Mouse (Mus musculus) ES-Bruce4 (cell line): ENCODE results near the gene Atp5s. TPM values are rescaled to one million over a fixed set of nuclear protein-coding genes. Genes with fewer than 3 reads are reported as not detected.
A peak's percentile ranks its signal among the peaks of the same experiment; 100 is the strongest.

ENCODE experiments used
- H3K27ac ChIP-seq: 2 replicates; pipeline ENCODE4 v1.5.1; 2012; ENCODE audit warnings: low read length, inconsistent platforms; ENCODE audit not compliant: insufficient read depth
- H3K27me3 ChIP-seq: 2 replicates; pipeline ENCODE4 v1.6.1; 2012; ENCODE audit warnings: mild to moderate bottlenecking, low read length, inconsistent platforms; ENCODE audit not compliant: control insufficient read depth, poor library complexity, insufficient read depth, severe bottlenecking
- H3K36me3 ChIP-seq: 2 replicates; pipeline ENCODE4 v1.6.1; 2012; ENCODE audit warnings: inconsistent platforms, mild to moderate bottlenecking, low read length, moderate library complexity; ENCODE audit not compliant: control insufficient read depth, poor library complexity, insufficient read depth, severe bottlenecking
- H3K4me1 ChIP-seq: one replicate; pipeline ENCODE4 v1.8.1; 2011; ENCODE audit warnings: low read length; ENCODE audit not compliant: control insufficient read depth, insufficient read depth
- H3K4me3 ChIP-seq: 2 replicates; pipeline ENCODE4 v1.5.1; 2011; ENCODE audit warnings: low read depth, mild to moderate bottlenecking, low read length
- H3K9ac ChIP-seq: 2 replicates; pipeline ENCODE4 v1.6.1; 2012; ENCODE audit warnings: low read depth, mild to moderate bottlenecking, inconsistent platforms; ENCODE audit not compliant: poor library complexity, severe bottlenecking
- H3K9me3 ChIP-seq: replicated peaks from 2 replicates; pipeline ENCODE4 v1.6.1; 2012; ENCODE audit warnings: mild to moderate bottlenecking, low read length, inconsistent platforms; ENCODE audit not compliant: control insufficient read depth, poor library complexity, insufficient read depth, severe bottlenecking
- CTCF ChIP-seq: IDR thresholded peaks from one replicate; pipeline ENCODE4 v1.8.1; 2011; ENCODE audit warnings: low read depth, low read length
- EP300 ChIP-seq: IDR thresholded peaks from 2 replicates; pipeline ENCODE4 v1.6.1; 2011; ENCODE audit warnings: low read depth, low read length; ENCODE audit not compliant: insufficient read depth
- POLR2A ChIP-seq: IDR thresholded peaks from one replicate; pipeline ENCODE4 v1.8.1; 2011; ENCODE audit warnings: low read length; ENCODE audit not compliant: insufficient read depth
- polyA plus RNA-seq: library from polyadenylated mRNA; stranded (reverse); fragments of >200 nt; gene quantifications from 2 replicates; pipeline ENCODE4 v1.2.4, GENCODE M21; 2011; ENCODE audit warnings: low read depth; ENCODE audit not compliant: missing spikeins, insufficient read depth, insufficient read length

The Atp5s gene
- polyA plus RNA-seq, 1 experiment, result 28.4 TPM

GRCm38 (mm10) chr12:69781480-69781879 lies 56.7 kb downstream of the Atp5s start:
- no peak overlapping the region for H3K4me3 ChIP-seq
- no peaks in the 10 kb centered on the region for H3K36me3 ChIP-seq
- H3K27me3 ChIP-seq, result no peaks in the 10 kb centered on the region
- peaks cover 2% of the 10 kb centered on the region for H3K4me1 ChIP-seq
- no peak overlapping the region for H3K27ac ChIP-seq
- H3K9ac ChIP-seq, result no peak overlapping the region
- no peaks in the 10 kb centered on the region for H3K9me3 ChIP-seq
- TF ChIP-seq EP300, result no peak
- no peak for TF ChIP-seq CTCF
- TF ChIP-seq POLR2A, result no peak

GRCm38 (mm10) chr12:69781935-69782650 lies 57.3 kb downstream of the Atp5s start:
- no peaks in the 10 kb centered on the region for H3K27me3 ChIP-seq
- H3K36me3 ChIP-seq, result no peaks in the 10 kb centered on the region
- no peak overlapping the region for H3K27ac ChIP-seq
- TF ChIP-seq POLR2A, result no peak
- TF ChIP-seq CTCF, result no peak
- no peak for TF ChIP-seq EP300
- H3K4me3 ChIP-seq, result no peak overlapping the region
- H3K9me3 ChIP-seq, result no peaks in the 10 kb centered on the region
- H3K4me1 ChIP-seq, result peaks cover 2% of the 10 kb centered on the region
- no peak overlapping the region for H3K9ac ChIP-seq

GRCm38 (mm10) chr12:69783247-69784025 lies 58.7 kb downstream of the Atp5s start:
- no peaks in the 10 kb centered on the region for H3K9me3 ChIP-seq
- H3K36me3 ChIP-seq, result no peaks in the 10 kb centered on the region
- H3K27ac ChIP-seq, result no peak overlapping the region
- H3K4me1 ChIP-seq, result peaks cover 2% of the 10 kb centered on the region
- no peak for TF ChIP-seq EP300
- no peak for TF ChIP-seq POLR2A
- no peaks in the 10 kb centered on the region for H3K27me3 ChIP-seq
- H3K9ac ChIP-seq, result no peak overlapping the region
- no peak overlapping the region for H3K4me3 ChIP-seq

GRCm38 (mm10) chr12:69785471-69785870 lies 60.7 kb downstream of the Atp5s start:
- no peak overlapping the region for H3K4me3 ChIP-seq
- no peaks in the 10 kb centered on the region for H3K27me3 ChIP-seq
- no peaks in the 10 kb centered on the region for H3K36me3 ChIP-seq
- no peak overlapping the region for H3K27ac ChIP-seq
- no peak for TF ChIP-seq CTCF
- no peak for TF ChIP-seq EP300
- TF ChIP-seq POLR2A, result no peak
- peaks cover 2% of the 10 kb centered on the region for H3K4me1 ChIP-seq
- H3K9me3 ChIP-seq, result no peaks in the 10 kb centered on the region
- H3K9ac ChIP-seq, result no peak overlapping the region

GRCm38 (mm10) chr12:69788380-69788779 lies 63.6 kb downstream of the Atp5s start:
- Histone ChIP-seq H3K9me3 (no peaks in the 10 kb centered on the region), H3K27me3 (no peaks in the 10 kb centered on the region), H3K9ac (no peak overlapping the region), H3K4me3 (no peak overlapping the region), H3K36me3 (no peaks in the 10 kb centered on the region), H3K27ac (no peak overlapping the region), H3K4me1 (peaks cover 2% of the 10 kb centered on the region)
- no peak for TF ChIP-seq POLR2A

- H3K4me3 ChIP-seq, result peak overlapping the region; percentile 62; the same call in 1 of the 2 replicates
- H3K27me3 ChIP-seq, result no peaks in the 10 kb centered on the region
- H3K9ac ChIP-seq, result no peak overlapping the region
- no peak overlapping the region for H3K27ac ChIP-seq
- H3K36me3 ChIP-seq, result no peaks in the 10 kb centered on the region
- TF ChIP-seq POLR2A (no peak), CTCF (no peak)
- H3K4me1 ChIP-seq, result no peaks in the 10 kb centered on the region
- no peaks in the 10 kb centered on the region for H3K9me3 ChIP-seq
Observed at GRCm38 (mm10) chr12:69789766-69790529, 65.2 kb downstream of the Atp5s start.
